Mouse (Mus musculus): ENCODE data around the gene Slc4a7.

The Slc4a7 gene

DNA sequence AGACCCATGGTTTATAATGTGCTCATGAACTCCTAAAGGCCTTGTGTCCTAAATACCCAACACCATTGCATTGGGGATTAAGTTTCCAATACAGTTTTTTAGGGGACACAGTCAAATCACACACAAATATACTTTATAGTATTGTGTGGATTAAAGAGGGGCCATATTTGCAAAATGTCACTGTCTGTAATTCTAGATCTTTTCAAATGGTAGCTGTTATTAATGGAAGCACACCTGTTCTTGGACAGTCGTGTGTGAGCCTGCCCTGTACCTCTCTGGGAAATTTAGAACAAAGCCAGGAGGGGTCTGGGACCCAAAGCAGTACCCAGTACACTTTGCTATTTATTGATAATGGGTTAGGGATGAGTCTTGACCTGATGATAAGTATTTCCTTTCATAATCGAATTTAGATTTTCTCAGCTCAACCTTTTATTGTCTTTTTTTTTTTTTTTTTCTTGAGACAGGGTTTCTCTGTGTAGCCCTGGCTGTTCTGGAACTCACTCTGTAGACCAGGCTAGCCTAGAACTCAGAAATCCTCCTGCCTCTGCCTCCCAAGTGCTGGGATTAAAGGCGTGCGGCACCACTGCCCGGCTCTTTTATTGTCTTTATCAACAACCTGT lies at the start of gene Slc4a7:
Gene Slc4a7, plus strand, starts transcription at position 570 of the 620 bp plus-strand sequence.
- DNase-seq (ENCODE audit: low read depth): no peak

DNA sequence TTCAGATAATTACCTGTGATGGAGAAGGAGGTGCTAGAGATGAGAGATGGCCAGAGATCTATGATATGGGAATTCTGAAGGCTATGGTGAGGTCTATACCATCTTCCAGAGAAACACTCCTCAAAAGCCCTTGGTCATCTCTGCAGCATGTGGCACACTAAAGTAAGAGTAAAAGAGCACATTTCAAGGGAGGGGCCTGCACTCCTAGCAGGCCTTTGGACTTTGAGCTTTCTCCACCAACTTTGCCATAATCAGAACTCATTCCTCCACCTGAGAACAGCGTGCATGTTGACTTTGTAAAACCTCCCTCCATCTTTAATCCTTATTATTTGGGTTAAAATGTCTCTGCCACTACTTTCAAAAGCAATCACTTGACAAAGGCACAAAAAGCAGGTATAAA lies 31.5 kb upstream of the Slc4a7 start:
- DNase-seq (ENCODE audit: low read depth): no peak

- DNase-seq (ENCODE audit: low read depth): no peak
Measured at GRCm38 (mm10) chr14:14681611-14682010, 20.5 kb upstream of the Slc4a7 start.

- DNase-seq (ENCODE audit: low read depth): no peak
Measured at GRCm38 (mm10) chr14:14684771-14685170, 17.3 kb upstream of the Slc4a7 start.

GRCm38 (mm10) chr14:14686101-14686551 lies 16.0 kb upstream of the Slc4a7 start:
- no peak for DNase-seq (ENCODE audit: low read depth)

- no peak for DNase-seq (ENCODE audit: low read depth)
Measured at GRCm38 (mm10) chr14:14687258-14687890, 14.7 kb upstream of the Slc4a7 start.

GRCm38 (mm10) chr14:14702399-14703345 lies 593 bp downstream of the Slc4a7 start:
- peak; percentile 83 for DNase-seq (ENCODE audit: low read depth)

DNA sequence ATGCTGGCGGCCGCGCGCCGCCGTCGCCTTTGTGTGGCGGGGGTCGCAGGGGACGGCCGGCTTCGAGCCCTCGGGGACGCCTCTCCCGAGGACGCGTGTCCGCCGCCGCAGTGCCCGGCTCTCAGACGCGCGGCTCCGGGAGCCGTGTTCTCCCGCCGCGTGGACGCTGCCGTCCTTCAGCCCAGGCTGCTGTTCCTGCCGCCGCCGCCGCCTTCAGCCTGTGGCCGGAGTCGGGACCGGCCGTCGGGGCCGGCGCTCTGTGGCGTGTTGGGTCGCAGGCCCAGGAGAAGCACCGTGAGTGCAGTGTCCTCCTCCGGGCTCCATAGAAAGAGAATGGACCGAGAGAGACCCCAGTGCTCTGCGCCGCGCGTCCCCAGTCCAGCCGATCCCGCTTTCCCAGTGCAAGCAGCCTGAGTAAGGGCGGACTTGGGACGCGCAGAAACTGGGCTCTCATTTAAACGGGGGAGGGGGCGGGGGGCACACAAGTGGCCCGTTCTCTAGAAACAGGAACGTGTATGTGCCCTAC lies 1.3 kb downstream of the Slc4a7 start:
- DNase-seq (ENCODE audit: low read depth): no peak

DNA sequence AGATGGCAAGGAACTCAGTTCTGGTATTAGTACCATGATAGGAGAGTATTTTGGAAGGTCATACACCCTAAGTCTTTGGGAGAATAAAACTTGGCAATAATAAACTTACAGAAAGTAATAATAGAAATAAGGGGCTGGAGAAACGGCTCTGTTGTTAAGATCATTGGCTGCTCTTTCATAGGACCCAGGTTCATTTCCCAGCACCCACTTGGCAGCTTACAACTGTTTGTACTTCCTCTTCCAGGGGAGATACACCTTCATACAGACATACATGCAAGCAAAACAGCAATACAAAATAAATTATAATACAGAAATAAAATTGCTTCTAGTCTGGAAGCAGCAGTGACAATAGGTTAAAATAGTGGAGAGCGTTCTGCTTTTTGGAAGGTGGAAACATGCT lies 2.6 kb downstream of the Slc4a7 start:
- DNase-seq (ENCODE audit: low read depth): no peak

DNA sequence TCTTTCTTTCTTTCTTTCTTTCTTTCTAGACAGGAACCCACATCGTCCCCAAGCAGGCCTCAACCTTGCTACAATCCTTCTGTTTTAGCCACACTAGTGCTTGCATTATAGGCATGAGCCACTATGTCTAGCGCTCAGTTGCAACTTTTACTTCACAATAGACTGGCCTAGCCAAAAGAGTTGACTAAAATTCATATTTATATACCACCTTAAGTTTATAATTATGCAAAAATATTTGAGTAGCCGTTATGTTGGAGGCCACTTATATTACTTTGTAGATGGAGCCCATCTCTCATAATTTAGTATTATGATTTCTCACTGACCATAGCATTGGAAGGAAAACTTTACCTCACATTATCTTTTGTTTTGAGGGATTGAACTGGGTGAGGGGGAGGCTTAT lies 3.0 kb downstream of the Slc4a7 start:
- no peak for DNase-seq (ENCODE audit: low read depth)

DNA sequence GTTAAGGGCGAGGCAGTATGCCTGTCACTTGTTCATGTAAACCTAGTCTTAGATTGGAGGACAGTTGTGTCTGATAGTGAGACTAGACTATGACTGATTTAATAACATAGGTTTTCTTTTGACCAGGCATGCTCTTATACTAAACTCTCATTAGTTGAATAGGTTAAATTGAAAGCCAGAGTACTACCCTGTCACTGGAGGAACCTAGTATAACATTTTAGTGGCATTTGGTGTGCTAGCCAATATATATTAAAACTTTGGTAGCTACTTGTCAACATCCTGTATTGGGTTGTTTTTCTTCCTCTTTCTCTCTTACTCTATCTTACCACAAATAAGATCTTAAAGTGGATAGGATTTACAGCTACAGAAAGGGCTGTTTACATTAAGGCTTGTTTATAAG lies 4.3 kb downstream of the Slc4a7 start:
- DNase-seq (ENCODE audit: low read depth): no peak

DNA sequence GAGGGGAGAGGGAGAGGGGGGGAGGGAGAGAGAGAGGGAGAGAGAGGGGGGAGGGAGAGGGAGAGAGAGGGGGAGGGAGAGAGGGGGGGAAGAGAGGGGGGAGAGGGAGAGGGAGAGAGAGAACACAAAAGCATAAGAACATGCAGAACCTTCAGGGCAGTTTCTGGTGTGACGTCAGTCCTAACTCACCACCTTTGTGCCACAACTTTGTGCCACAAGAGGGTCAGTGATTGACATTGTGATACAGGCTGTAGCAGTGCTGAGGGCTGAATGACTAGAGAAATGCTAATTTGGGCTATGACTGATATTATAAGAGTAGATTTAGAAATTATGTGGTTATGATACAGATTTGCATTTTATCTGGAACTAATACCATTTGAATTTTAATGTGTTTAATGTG lies 5.0 kb downstream of the Slc4a7 start:
- DNase-seq (ENCODE audit: low read depth): no peak

- no peak for DNase-seq (ENCODE audit: low read depth)
Measured at GRCm38 (mm10) chr14:14709021-14709420, 6.9 kb downstream of the Slc4a7 start.

GRCm38 (mm10) chr14:14714130-14714529 lies 12.1 kb downstream of the Slc4a7 start:
- DNase-seq (ENCODE audit: low read depth): no peak

DNA sequence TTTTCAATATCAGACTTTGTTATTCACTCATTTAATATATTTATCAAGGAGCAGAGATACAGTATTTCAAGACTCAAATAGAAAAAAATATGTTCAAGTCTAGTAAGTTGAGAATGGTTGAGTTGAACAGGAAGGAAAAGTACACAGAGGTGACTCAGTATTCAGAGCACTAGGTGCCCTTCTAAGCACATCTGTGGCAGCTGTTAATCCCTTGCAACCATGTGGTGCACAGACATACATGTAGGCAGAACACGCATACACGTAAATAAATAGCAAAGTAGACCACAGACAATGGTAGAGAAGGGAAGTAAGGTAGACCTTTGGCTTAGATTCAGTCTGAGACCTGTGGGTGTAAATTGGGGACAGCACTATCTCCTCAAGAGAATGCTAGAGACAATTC lies 13.7 kb downstream of the Slc4a7 start:
- no peak for DNase-seq (ENCODE audit: low read depth)

DNA sequence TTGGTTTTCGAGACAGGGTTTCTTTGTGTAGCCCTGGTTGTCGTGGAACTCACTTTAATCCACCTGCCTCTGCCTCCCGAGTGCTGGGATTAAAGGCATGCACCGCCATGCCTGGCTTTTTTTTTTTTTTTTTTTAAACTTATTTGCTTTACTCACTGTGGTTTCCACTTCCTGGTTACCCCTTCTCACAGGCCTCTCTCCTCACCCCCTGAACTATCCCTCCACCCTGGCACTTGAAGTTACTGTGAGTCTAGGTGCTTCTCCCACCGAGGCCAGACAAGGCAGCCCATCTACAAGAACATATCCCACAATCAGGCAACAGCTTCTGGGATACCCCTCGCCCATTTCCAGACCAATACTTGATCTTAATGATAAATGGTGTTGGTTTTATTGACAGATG lies 14.8 kb downstream of the Slc4a7 start:
- no peak for DNase-seq (ENCODE audit: low read depth)

GRCm38 (mm10) chr14:14718556-14718955 lies 16.5 kb downstream of the Slc4a7 start:
- DNase-seq (ENCODE audit: low read depth): no peak

- DNase-seq (ENCODE audit: low read depth): no peak
Measured at GRCm38 (mm10) chr14:14781169-14781568, 79.1 kb downstream of the Slc4a7 start.

- DNase-seq (ENCODE audit: low read depth): no peak
Measured at GRCm38 (mm10) chr14:14784223-14784622, 82.1 kb downstream of the Slc4a7 start.

DNA sequence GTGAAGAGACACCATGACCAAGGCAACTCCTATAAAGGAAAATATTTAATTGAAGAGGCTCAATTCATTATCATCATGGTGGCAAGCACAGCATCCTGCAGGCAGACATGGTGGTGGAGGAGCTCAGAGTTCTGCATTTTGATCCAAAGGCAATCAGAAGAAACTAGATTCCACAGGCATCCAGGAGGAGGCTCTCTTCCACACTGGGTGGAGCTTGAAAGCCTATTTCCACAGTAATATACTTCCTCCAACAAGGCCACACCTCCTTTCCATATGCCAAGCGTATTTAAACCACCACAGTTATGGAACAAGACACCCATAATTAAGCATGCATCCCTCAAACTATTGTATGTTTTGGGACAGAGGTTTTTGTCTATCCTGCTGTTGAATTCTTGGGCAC lies 84.9 kb downstream of the Slc4a7 start:
- DNase-seq (ENCODE audit: low read depth): no peak

- no peak for DNase-seq (ENCODE audit: low read depth)
Measured at GRCm38 (mm10) chr14:14789840-14790470, 87.9 kb downstream of the Slc4a7 start.

DNA sequence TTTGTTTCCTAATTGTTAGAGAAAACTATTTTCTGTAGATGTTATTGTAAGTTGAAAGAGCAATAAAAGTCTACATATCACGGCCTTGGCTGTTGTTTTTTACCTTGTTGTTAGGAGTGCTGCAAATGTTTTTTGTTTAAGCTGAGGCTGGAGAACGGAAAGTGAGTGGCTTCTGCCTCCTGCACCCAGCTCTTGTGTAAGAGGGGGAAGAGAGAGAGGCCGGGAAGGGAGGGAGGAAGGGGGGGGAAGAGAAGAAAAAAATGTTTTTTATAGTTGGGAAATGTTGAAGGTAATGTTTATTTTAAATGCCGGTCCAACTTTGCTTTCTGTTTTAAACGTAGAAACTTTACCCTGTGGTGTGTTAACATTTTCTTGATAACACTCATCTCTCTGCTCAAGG lies 97.8 kb downstream of the Slc4a7 start:
- DNase-seq (ENCODE audit: low read depth): no peak

Data from fibroblast of lung, adult 2 months (primary cell).